Mouse (Mus musculus) forelimb bud, embryonic 11.5 days (tissue): ENCODE measurements around the gene Smyd3.
A peak's percentile ranks its signal among the peaks of the same experiment; 100 is the strongest.

Experiments used
- DNase-seq: peaks from one replicate; pipeline ENCODE4 v3.0.0-alpha.2; 2012; ENCODE audit warnings: low read depth, low spot score

Smyd3 gene

DNA sequence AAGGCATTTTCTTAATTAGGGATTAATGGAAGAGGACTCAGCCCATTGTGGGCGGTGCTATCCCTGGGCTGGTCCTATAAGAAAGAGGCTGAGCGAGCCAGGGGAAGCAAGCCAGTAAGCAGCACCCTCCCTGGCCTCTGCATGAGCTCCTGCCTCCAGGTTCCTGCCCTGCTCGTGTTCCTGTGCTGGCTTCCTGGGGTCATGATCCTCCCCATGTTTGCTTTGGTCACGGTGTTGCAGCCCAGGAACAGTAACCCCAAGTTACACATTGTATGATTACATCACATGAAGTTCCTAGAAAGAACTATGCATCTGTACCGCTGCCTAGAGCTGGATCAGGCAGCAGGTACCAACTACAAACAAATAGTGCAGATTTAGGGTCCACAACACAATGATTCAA, 536.2 kb downstream of the Smyd3 start:
- DNase-seq = no peak

DNA sequence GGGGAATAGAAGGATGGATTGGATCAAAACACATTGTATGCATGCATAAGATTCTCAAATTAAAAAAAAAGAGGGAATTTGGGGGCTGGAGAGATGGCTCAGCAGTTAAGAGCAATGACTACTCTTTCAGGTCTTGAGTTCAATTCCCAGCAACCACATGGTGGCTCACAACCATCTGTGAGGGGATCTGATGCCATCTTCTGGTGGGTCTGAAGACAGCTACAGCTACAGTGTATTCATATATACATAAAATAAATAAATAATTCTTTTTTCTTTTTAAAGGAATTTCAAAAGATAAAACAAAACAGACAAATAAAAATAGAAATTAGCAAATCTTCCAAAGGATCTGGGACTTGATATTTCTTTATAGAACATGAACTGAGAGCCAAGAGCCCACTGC, 537.7 kb downstream of the Smyd3 start:
- DNase-seq = no peak

DNA sequence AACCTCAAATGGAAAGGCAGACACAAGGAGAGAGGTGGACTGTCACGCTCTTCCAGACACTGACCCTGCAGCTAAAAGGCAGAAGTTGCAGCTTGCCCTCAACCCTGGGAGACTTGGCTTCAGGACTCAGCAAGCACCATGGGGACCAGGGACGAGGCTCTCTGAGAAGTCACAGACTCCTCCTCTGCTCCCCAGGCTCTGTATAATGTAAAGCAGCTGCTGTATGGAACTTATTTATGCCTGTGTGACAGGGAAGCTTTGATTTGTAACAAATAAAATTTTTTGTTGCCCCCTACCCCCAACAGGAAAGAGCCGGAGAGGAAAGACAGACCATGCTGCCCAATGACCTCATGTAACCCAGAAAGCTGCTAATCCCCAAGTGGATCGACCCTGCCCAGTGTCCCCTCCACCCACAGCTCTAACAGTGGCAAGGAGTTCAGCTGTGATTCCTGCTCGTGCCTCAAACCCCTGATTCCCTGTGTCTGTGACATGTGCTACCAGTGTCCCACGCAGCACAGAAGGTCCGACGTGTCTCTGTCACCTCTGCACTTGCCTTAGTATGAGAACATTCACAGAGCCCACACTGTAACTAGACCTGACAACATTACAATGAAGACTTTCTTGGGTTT, 539.1 kb downstream of the Smyd3 start:
- DNase-seq = peak; percentile 28

DNA sequence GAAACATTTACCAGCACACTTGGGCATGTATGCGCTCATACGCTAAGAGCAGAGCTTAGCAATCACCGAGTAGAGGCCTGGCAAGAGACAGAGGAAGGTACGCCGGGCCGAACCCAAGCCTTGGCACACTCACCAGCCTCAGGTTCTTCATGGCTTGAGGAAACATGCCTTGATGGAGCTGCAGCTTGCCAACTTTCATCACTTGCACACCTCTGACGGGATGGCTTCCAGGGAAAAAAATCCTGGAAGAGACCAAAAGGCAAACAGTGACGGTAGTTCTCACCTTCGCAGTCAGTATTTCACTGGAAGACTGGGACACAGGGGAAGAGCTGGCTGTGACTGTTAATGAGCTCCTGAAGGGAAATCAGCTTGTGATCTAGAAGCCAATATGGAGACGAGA, 545.8 kb downstream of the Smyd3 start:
- DNase-seq = no peak

DNA sequence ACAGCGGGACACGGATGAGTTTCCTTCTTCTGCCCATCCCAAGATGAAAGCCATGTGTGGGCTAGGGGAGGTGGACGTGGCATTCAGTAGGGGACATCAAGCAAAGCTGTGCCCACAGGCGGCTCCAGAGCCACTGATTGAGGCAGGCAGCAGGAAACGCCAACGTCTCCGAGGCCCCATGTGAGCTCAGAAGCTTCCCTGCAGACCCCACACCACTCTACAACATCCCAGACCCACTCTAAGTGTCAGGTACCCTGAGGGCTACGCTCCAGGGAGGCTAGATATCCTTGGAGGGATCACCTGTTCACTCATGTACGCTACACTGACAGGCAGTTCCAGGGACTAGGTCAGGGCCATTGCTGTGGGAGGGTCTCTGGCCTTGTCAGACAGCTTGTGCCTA, 556.2 kb downstream of the Smyd3 start:
- DNase-seq = no peak

DNA sequence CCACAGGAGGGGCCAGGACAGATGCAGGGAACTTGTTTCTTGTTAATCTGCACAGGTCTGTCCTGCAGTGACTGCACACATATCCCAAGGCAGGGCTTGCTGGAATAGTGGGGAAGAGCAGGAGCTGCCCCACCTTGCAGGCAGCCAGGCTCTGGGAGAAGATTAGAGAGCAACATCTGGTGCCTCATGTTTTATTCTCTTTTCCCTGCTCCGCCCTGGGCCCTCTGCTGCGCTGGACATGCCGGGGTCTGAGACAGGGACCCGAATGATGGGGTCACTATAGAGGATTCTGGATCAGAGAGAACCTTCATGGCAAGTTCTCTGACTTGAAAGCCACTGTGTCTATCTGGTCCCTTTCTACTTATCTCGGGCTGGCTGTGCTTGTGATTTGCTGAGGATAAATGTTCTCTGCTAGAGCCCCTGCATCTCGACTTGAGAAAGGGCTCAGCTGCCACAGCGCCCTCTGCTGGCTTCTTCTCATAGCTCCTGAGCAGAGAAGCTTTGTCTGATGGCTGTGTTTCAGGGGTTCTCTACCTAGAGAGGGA, 557.8 kb downstream of the Smyd3 start:
- peak; percentile 91 for DNase-seq

DNA sequence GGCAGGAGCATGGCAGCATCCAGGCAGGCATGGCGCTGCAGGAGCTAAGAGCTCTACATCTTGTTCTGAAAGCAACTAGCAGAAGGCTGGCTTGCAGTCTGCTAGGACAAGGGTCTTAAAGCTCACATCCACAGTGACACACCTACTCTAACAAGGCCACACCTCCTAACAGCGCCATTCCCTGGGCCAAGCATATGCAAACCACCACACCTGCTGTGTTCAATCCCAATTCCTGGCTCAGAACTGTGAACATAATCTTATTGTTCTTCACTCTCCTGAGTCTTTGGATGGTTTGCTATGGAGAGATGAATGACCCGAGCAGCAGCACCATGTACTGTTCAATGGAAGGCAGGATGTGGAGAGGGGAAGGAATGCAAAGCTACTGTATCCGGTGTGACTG, 559.2 kb downstream of the Smyd3 start:
- DNase-seq = no peak

DNA sequence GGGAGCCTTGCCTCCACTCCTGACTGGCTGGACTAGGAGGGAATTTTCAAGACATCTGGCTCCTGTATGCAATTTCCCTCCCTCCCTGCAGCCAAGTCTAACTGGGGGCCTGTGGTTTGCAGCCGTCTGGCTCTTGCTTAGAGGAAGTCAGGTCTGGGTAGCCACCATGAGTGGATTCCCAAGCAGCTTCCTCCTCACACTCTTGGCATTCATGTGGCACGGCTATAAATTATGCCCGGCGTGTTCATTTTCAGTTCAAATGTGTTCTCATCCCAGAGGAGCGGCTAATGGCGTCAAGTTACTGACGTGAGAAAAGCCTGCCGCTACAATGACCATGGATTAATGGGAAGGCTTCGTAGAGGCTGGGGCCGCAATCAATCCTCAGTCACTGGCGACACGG, 564.9 kb downstream of the Smyd3 start:
- peak; percentile 62 for DNase-seq

DNA sequence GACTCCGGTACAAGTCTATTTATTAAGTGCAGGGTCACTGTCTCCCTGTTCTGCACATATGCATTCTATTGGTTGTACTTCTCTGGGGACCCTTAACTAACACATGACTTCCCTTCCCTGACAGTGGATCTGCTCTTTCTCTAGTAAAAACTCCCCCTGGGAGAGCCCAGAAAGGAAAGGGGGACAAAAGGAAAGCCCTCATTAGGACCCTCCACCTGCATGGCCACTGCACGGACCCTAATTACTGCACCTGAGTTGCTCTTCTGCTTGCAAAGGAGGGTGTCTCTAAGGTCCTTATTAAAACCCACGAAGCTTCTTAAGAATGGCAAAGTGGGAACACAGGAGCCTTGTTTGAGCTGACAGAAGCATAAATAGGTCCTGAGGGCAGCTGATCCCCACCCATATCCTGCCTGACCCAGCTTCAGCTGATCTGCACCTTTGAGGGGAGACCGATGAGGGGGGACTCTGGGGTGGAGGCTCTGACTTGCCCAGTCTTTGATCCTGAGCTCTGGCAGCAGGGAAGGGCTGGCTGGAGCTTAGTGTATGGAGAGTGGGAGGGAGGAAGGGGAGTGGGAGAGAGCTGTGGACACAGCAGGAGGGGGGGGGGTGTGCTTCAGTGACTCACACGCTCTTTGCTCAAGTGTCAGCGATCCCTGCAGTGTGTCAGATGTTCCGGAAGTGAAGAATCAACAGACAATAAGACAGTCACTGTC, 575.4 kb downstream of the Smyd3 start:
- no peak for DNase-seq

DNA sequence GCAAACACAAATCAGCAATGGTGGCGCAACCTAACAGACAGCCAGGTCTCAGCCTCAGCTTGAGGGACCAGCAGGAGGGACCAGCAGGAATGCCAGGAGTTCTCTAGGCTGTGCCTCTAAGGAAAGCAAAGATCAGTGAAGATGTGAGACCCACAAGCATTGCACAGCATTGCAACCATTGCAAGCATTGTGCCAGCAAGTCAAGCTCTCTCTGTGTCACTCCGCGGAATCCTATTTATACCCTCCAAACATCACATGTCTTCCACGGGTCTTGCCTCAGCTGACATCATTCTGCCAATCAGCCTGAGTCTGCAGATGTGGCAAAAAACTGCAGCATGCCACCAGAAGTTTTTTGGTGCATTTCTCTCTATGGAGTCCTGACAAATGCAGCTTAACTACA, 577.5 kb downstream of the Smyd3 start:
- DNase-seq = no peak

DNA sequence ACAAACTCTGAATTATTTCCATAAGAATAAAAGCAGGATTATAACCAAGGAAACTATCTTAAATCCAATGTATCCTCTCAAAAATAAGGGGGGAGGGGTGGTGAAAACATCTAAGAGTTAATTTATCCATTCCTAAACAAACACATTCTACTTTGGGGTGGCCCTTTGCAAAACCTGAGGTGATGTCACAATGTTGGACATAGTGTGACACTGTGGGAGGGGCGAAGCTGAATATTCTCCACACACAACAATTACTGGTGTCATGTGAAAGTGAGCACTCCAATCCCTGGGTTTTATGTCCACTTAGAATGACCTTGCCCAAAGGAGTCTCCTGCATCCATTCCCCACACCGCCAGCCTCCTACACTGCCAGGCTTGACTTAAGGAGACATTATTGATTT, 580.9 kb downstream of the Smyd3 start:
- DNase-seq = no peak

DNA sequence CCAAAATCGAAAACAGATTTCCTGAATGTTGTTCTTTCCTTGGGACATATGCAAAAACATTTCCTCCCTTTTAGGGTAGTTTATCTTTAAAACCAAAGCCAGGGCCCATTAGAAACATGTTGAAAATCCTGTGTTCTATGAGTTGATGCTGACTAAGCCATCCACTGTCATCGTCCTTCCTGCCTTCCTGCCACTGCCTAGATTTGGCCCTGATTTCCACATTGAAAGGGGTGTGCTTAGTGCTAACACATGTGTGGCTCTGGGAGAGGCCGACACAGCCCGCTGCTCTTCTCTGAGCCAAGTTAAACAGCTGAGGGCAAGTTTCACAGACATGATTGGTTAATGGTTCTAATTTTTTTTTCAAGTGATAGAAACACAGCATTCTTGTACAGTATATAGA, 581.4 kb downstream of the Smyd3 start:
- no peak for DNase-seq

DNA sequence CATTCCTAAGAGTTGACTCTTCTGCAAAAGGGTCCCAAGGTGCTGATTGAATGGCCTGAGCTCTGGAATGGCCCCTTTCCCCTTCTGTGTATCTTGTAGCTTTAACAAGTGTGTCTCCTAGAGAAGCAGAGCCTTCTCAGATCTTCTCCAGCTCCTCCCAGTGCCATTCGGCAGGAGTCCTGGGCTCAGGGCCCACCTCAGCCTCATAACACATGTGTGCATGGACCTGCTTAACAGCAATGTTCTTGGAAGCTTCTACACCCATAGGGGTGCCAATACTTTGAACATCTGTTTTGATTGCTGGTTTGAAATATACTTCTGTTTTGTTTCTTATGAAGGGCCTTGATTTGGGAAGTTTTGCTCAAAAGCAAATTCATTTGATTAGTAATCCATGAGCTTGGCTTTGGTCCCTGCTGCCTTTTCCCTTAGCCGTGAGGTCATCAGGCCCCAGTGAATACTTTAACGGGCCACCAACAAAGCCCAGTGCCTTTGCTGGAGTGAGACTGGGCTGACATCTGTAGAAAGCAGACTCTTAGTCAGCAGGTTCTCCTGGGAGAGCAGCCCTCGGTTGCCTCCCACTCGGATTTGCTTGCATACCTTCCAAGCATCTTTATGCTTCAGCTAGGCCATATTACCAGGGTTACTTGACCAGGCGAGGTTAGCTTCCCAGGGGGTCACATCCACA, 583.7 kb downstream of the Smyd3 start:
- no peak for DNase-seq

DNA sequence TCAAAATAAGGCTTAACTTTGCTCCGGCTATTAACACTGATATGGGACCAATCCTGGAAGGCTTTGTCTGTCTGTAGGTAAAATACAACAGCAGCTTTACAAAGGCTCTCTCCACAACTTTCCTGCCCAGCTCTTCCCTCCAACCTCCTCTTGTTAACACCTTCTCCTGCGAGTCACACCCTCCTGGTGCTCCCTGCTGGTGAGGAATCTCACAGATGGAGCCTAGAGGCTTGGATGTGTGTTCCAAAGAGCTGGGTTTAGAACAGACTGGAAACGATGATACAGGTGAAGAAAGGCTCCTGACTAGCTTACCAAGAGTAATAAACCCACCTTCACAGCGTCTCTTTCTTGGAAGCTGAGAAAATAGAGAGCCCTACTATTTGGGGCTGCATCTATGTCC, 588.3 kb downstream of the Smyd3 start:
- no peak for DNase-seq

DNA sequence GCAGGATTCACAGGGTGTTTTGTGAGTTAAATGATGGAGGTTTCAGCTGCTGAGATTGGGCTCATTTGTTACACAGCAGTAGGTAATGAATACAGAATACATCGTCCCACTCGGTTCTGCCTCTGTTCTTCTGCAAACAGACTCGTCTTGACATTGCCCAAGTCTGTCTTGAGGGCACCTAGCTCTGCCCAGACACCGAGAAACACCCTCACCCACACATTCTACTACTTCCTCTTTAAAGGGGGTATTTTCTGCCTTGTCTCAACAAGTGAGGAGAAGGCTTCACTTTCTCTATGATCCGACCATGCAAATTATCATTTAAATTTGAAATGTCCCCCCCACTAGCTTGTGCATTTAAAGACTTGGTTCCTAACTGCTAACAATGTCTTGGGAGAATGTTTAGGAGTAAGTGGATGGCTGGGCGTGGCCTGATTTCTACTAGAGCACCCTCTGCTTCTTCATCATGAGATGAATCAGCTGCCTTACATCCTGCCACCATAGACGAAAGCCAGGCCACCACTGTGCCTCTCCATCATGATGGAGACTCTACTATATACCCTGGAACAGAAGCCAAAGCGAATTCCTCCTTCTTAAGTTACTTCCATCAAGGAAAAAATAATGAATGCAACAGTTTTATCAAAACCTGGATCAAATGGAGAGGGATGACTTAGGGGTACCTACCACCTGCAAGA, 593.2 kb downstream of the Smyd3 start:
- no peak for DNase-seq

DNA sequence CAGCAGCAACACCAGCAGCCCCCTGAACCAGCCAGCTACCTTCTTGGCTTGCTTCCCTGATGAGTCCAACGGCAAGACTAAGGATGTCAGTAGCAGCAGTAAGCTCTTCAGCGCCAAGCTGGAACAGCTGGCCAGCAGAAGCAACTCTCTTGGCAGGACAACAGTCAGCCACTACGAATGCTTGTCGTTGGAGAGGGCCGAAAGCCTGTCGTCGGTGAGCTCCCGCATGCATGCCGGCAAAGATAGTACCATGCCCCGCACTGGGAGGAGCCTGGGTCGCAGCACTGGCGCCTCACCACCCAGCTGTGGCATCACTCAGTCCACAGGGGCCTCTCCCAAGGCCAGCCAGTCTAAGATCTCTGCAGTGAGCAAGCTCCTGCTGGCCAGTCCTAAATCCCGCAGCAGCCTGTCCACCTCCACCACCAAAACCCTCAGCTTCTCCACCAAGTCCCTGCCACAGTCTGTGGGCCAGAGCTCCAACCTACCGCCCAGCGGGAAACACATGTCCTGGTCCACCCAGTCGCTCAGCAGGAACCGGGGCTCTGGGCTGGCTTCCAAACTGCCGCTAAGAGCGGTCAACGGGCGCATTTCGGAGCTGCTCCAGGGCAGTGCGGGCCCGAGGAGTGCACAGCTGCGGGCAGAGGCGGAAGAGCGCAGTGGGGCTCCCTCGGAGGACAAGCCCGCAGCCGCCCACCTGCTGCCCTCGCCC, 600.5 kb downstream of the Smyd3 start:
- no peak for DNase-seq

DNA sequence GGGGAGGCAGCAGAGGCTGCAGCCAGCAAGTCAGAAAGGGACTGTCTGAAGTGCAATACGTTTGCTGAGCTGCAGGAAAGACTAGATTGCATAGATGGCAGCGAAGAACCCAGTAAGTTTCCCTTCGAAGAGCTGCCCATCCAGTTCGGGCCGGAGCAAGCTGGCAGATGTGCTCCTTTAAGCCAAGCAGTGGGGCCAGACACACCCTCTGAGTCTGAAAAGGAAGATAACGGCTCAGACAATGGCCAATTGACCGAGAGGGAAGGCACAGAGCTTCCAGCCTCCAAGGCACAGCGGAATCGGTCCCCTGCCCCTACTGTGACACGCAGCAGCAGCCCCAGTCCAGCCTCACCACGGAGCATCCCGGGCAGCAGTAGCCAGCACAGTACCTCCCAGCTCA, 602.8 kb downstream of the Smyd3 start:
- no peak for DNase-seq

DNA sequence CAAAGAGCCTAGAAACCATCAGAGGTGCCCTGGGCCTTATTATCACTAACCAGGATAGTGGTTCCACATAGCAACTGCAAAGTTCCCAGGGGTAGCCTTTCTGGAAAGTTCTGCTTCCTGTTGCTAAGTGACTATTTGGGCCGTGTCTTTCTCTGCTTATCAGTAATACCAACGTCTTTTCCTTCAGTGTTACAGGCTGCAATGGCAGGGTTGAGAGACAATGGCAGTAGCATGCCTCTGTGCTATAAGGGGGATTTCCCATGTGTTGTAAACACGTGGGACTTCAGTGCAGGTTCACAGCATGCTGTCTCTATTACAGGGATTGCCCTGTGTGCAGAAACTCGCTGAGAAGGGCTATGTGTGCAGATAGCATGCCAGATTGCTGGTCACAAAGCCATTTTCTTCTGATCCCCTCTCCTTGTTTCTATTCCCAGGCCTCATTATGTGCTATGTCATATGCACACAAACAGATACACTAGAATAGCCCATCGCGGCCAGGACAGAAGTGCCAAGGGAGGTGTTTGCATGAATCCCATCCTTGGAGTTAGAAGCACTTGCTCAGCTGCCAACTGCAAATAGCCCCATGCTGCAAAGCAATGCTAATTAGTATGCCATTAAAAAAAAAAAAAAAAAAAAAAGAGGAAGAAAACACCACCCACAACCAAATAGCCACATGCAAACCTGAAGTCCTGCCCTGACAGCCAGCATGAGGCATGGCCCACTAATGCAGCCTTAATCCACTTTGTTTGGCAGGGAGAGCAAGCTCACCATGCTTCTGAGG, 604.7 kb downstream of the Smyd3 start:
- DNase-seq = no peak

DNA sequence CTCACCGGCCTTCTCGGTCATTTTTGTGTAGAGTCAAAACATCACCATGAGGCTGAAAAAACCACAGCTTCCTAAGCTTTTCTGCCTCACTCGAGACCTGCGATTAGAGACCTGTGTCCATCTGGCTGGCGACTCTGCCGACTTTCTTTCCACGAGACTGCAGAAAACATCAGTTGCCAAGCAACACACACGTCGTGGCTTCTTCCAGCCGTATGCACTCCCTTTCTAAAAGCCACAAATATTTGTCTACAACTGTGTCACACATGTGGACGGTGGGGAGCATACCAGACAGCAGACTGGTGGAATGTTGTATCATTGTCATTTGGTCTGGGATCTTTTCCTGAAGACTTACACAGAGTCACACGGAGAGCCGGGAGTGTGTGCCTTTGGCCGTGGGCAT, 606.9 kb downstream of the Smyd3 start:
- DNase-seq = peak; percentile 10
